Mouse (Mus musculus) thymus, postnatal 10 days (tissue): ENCODE results near the gene BC016579.

Experiments
- DNase-seq, 2 experiments: peaks; one replicate each; pipeline ENCODE4 v3.0.0; 2021; ENCODE audit warnings: low spot score in 2 of 2

The BC016579 gene

DNA sequence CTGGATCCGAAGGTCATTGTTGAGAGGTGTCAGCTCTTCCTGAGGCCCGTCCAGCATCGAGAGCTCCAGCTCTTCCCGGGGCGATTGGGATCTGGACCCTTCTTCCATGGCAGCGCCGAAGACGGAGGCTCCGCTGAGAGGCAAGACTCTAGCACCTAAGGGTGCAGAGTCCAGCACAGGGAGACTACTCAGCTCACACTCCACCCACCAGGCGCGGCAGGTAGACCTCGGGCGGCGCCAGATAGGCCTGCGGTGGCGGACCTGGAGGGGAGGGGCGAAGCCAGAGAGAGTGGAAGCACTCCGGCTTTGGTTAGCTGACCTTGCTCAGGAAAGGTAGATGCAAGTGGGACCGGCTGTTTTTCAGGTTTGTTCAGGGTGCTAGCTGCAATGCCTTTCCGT is at the start of gene BC016579:
Gene BC016579 (minus strand): TSS at position 135 of the 399 bp plus-strand sequence.
- DNase-seq, result peak in 1 of 2 experiments; percentile 7

- DNase-seq, result no peak
Measured at GRCm38 (mm10) chr16:45699301-45699700, 45.4 kb upstream of the BC016579 start.

DNA sequence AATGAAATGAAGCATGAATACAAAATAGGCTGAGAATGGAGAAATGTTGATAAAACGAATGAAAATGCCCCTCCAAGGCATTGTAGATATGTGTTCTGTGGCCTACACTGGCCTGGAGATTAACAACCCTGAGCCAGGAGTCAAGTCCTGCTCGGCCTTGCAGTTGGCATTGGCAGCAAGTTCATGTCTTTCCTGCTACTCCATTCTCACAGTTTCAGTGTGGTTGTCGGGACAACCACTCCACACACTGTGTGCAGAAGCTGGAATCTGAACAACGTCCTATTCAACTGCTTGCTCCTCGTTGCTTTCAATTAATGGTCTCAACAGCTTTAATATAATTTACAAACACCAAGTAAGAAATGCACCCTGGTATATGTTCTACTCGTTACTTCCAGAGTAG is 44.1 kb upstream of the BC016579 start:
- DNase-seq, result no peak

DNA sequence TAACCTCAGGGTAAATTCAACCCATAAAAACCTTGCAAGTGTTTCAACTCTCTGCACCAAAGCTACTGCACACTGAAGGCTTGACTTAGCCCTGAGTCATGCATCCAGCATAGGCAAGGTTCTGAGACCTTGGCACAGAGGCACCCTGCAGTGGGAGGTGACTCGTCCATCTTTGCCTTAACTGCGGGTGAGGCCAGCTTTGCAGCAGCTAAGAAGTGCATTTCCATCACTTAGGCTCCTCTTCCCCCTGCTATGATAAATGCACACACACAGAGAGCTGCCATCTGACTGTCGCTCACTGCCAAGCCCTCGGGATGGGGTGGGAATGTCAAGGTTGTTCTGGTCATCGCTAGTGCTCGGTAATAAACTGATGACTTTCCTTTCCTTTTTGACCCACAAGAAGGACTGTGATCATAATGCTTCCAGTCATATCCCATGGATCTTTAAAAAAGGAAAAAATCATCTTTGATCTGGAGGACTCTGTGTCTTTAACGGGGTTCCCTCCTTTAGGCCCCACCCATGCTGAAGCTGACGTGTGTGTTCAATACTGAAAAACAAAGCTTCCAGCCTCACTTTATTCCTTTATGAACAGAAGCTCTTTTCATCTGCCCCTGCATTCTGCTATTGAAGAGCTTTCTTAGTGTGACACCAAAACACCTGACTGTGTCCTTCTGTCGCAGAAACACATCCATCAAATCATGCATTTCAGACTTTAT is 41.7 kb upstream of the BC016579 start:
- no peak for DNase-seq

DNA sequence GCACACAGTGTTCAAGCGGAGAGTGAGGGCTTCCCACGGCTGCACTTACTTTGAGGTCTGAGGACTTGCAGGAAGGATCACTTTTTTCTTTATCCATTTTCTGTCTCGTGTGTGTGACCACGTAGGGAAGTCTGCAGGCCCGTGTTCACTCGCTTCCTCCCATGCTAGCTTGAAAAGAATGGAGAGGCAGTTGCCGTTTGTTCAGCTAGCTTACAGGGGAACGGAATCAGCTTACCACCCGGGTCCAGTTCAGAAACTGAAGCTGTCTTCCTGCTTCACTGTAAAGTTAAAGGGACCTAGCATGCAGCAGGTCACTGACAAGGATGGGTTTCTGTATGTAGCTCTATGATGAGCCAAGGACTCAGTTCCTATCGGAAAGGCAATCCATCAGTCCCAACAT is 39.7 kb upstream of the BC016579 start, which contains the start of gene Tmprss7:
Gene Tmprss7 (minus strand): TSS at position 101 of the 400 bp plus-strand sequence.
- DNase-seq, result no peak

- no peak for DNase-seq
Measured at GRCm38 (mm10) chr16:45692851-45693250, 39.0 kb upstream of the BC016579 start.

GRCm38 (mm10) chr16:45690178-45690577 is 36.3 kb upstream of the BC016579 start:
- DNase-seq, result no peak

DNA sequence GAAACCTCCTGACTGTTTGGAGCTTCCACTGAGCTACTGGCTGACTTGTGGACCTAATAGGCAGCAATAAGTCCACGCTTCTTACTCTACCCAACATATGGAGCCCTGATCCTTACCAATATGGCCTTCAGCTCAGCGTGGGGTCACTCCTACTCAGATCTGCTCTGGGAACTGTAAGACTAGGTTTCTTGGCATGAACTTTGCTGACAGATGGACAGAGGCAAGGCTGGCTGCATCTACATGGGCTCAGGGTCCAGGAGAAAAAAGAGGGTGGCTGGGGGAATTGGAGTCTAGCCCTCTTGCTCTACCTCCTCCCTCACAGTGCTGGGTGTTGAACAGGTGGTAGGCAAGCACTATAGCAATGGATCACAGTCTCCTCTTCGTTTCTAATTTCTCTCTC is 33.0 kb upstream of the BC016579 start:
- no peak for DNase-seq

DNA sequence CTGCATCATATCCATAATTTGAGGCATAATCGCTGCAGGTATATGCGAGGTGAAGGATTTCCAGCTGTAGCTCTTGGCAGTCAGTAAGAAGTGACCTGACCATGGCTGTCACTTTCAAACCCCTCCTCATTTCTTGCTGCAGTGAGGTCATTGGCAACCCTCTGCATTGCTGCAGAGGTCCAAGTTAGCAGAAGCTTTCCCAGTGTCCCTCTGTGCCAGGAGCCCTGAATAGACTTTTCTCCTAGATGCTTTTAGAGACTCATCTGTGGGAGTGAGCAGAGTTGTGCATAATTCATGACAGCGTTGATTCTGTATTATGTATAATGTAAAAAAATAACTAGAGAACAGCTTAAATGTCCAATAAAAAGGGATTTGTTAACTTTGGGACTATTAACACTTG is 31.4 kb upstream of the BC016579 start:
- no peak for DNase-seq

GRCm38 (mm10) chr16:45684815-45685214 is 30.9 kb upstream of the BC016579 start:
- peak in 1 of 2 experiments; percentile 28 for DNase-seq

DNA sequence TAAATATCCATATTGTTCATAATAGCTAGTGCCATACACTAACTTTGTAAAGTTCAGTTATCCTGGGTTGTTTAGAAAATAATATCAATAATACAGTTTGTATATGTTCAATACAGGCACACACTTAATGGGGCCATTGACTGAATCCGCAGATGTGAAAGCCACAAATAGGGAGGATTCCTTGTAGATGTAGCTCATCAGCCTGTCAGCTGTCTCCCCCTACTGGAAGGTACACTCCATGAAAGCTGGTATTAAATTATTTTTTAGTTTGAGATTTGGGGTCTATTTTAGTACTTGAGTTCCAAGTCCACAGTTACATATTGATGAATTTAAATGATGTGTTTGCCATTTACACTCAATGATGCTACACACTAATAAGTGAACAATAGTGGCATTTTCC is 22.6 kb upstream of the BC016579 start:
- DNase-seq, result peak in 1 of 2 experiments; percentile 7

DNA sequence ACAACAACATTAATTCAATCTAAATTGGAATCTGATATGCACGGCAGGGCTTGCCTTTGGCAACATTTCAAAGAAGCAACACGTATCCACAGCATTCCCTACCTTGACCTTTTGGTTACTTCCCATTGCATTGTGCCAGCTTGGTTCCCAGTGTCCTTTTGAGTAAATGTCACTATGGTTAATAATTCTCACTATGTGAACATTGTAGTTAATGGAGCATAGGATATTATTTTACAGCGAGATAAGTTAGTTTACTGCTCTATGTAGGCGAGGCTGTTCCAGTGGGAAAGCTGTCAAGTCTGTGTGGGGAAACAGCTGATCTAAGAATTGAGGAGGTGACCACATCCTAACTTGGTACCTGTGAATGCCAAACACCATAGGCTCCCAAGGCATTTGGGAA is 16.1 kb upstream of the BC016579 start:
- no peak for DNase-seq

GRCm38 (mm10) chr16:45668178-45668577 is 14.3 kb upstream of the BC016579 start:
- DNase-seq, result no peak

GRCm38 (mm10) chr16:45666136-45666535 is 12.3 kb upstream of the BC016579 start:
- no peak for DNase-seq

- DNase-seq, result no peak
Measured at GRCm38 (mm10) chr16:45662381-45662780, 8.5 kb upstream of the BC016579 start.

- DNase-seq, result no peak
Measured at GRCm38 (mm10) chr16:45659596-45659995, 5.7 kb upstream of the BC016579 start.

GRCm38 (mm10) chr16:45658248-45658647 is 4.4 kb upstream of the BC016579 start:
- DNase-seq, result no peak

- DNase-seq, result no peak
Measured at GRCm38 (mm10) chr16:45657574-45658159, 3.8 kb upstream of the BC016579 start.

DNA sequence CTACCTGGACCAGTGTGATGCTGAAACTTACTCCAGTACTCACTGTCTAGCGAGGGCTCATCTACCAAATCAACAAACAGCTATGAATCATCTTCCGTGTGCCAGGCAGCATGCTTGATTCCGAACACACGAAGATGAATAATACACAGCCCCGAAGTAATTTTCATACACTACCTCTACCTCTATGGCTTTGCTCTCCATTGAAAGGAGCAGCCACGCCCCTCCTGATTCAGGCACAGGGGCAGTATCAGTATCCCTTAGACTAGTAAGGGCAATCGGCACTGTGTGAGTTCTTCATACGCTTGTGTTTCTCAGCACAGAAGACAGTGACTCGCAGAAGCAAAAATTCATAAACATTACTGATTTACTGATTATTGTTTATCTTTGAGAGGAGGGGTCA is 597 bp upstream of the BC016579 start:
- DNase-seq, result no peak

- no peak for DNase-seq
Measured at GRCm38 (mm10) chr16:45653009-45653933, 597 bp downstream of the BC016579 start.

DNA sequence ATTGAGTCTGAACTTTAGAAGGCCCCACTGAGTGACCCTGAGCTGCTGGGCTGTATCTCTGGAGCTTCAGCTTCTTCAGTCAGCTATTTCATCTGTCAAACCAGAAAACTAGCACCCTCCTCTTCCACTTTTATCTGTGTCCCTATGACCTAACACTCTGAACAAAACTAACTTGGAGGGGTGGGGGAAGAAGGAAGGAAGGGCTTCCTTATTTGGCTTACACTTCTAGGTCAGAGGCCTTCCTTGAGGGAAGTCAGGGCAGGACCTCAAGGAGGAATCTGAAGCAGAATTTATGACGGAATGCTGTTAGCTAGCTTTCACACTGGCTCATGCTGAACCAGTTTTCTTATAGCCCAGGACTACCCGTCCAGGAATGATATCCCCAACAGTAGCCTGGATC is 2.4 kb downstream of the BC016579 start:
- DNase-seq, result no peak

- DNase-seq, result no peak
Measured at GRCm38 (mm10) chr16:45644380-45644779, 9.5 kb downstream of the BC016579 start.
